Mouse (Mus musculus): ENCODE measurements at regions not wholly inside any gene's neighbourhood (a gene's known extent, or its start where the extent isn't known, plus 50 kb on each side); places are given as distances from the start of the nearest gene placed in this dataset.

DNA sequence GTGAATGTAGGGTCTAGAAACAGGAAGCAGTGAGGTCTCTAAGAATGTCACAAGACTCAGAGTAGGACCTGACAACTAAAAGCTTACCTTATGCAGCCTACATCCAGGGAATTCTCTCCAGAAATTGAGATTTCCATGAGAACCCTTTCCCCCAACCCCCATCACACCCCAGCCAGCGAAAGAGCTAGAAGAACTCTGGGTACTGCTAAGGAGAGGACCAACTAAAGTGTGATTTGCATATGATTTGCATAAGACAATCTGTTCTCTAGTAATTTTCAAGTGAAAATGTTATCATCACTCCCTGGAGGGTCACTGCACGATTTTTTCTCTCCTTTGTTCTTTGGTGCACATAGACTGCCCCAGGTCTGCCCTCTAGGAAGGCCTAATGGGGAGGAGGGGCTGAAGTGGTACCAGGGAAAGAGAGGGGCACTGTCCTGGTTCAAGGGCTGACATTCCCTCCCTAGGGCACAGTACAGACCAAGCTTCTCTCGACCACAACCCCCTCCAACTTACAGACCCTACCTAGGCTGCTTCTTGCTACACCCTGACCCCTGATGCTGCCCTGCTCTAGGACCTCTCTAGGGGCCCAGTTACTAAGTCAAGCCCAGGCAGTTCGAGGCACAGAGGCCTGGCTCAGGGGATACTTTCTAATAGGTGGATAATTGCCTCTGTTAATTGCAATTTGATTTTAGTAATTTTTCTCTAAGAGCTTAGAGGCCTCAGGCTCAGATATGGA is 77.4 kb upstream of the Pja1 start:
- DNase-seq (ENCODE audit: low read depth, low spot score) = no peak

DNA sequence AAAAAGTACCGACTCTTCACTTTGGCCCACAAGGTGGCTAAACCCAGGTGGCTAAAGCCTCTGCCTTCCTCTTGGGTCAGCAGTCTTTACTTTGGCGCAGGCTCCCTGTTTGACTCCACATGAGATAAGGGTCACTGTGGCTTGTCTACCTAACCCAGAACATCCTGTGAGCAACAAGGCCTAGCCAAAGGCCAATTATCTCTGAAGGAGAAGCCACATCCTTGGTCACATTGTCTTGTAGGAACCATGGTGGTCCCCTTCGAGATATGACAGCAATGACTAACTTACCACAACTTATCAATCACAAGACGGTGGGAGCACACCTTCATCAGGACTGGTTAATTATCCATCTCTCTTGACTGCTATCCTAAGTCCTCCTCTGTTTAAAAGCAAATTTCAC is 73.3 kb upstream of the Pja1 start:
- DNase-seq (ENCODE audit: low read depth, low spot score) = no peak

- DNase-seq (ENCODE audit: low read depth, low spot score) = no peak
These were observed 70.8 kb upstream of the Pja1 start for GRCm38 (mm10) chrX:99541916-99542315.

DNA sequence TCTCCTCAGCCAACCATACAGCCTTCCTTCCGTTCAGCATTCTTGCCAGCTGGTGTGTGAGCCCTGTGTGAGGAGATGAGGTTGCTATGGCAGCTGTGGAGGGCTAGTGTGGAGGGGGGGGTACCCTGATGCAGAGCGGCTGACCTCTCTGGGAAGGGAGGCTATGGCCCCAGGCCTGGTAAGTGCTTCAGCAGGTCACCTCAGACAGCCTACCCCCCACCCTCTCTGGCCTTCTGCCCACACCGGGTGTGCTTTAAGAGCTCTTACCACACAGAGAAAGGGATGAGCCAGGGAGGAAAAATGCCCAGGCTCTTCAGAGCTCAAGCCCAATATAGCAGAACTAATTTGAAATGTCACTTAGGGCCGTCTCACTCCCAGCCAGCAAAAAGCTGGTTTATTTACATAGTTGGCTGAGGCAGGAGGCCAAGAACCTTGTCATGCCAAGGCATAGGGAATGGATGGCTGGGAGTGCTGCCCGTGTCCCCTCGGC is 69.1 kb upstream of the Pja1 start:
- DNase-seq (ENCODE audit: low read depth, low spot score) = no peak

GRCm38 (mm10) chrX:99539684-99540083 is 68.6 kb upstream of the Pja1 start:
- DNase-seq (ENCODE audit: low read depth, low spot score) = no peak

- no peak for DNase-seq (ENCODE audit: low read depth, low spot score)
These were observed 66.7 kb upstream of the Pja1 start for GRCm38 (mm10) chrX:99537814-99538213.

DNA sequence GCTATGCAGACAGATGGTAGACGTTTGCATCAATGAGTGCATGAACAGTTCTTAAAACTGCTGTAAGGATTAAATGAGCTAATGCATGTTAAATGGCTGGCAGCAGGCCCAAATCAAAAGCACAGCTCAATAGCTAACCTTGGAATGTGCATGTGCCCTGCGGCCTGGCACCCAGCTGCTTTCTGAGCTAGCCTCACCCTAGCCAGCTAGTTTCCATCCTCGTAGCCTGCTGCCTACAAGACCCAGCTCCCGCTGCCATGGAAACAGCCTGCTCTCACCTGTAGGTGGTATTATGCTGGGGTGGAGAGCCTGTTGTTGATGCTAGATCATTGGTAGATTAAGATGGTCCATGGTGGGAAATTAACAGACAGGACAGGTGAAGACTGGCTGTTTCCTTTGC is 63.8 kb upstream of the Pja1 start:
- no peak for DNase-seq (ENCODE audit: low read depth, low spot score)

DNA sequence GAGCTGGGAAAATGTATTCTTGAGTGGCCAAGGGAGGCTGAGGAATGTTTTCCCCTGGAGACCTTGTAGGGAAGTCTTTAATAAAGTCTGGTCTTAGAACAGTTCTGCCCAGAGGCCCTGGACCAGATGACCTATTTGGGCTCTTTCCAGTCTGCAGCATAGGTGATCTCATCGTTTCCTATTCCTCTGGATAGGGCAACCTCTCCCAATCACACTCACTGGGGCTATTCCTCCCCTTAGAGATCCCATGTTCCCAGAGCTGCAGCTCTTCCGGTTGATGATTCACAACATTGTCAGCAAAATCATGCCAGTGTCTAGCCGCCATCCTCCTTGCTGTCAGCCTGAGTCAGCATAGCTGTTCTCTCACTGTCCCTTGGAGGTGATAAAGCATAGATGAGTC is 60.1 kb upstream of the Pja1 start:
- no peak for DNase-seq (ENCODE audit: low read depth, low spot score)

GRCm38 (mm10) chrX:99530511-99530910 is 59.4 kb upstream of the Pja1 start:
- no peak for DNase-seq (ENCODE audit: low read depth, low spot score)

- DNase-seq (ENCODE audit: low read depth, low spot score) = no peak
These were observed 52.2 kb upstream of the Pja1 start for GRCm38 (mm10) chrX:99523306-99523705.

GRCm38 (mm10) chrX:99522830-99523229 is 51.8 kb upstream of the Pja1 start:
- DNase-seq (ENCODE audit: low read depth, low spot score) = peak; percentile 55

GRCm38 (mm10) chrX:99522289-99522688 is 51.2 kb upstream of the Pja1 start:
- no peak for DNase-seq (ENCODE audit: low read depth, low spot score)

- no peak for DNase-seq (ENCODE audit: low read depth, low spot score)
These were observed 50.8 kb upstream of the Pja1 start for GRCm38 (mm10) chrX:99521866-99522265.
